Mouse (Mus musculus) embryo, embryonic 9.5 days (tissue): ENCODE data around the gene Rfx8.

Experiments
- DNase-seq: peaks from one replicate; pipeline ENCODE4 v3.0.0-alpha.2; 2017; ENCODE audit errors: extremely low spot score

Gene Rfx8

DNA sequence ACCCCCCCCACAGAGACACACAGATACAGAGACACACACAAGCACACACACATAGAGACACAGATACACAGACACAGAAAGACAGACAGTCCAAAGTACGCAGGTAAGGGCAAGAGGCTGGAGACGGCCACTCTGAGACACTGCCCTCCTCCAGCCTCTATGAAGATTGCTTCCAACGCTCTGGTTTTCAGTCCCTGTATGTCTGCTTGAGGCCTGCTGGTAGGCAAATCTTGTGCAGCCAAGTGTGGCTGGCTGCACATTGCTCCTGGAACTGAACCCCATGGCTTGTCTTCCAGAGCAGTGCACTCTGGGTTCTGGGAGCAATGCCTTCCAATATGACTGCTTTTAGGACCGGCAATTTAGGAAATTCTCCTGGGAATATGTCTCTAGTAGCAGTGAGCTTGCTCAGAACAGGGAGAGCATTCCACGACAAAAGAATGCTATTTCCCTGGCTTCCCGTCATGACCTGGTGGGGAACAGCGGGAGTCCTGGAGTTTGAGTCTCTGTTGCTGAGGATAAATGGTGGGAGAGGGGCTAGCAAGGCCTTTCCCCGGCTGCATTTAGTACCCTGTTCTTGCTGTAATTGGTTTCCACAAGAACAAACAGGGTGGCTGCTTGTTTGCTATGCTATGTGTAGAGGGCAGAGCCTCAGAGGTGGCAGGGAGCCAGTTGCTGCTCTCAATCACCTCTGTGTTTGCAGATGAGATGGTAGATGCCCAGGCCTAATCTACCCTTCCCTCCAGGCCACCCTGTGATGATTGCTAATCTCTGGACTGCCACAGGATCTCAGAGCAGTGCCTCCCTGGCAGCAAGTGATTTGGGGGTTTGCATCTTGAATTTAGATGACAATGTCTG lies 74.7 kb downstream of the Rfx8 start:
- DNase-seq: no peak

DNA sequence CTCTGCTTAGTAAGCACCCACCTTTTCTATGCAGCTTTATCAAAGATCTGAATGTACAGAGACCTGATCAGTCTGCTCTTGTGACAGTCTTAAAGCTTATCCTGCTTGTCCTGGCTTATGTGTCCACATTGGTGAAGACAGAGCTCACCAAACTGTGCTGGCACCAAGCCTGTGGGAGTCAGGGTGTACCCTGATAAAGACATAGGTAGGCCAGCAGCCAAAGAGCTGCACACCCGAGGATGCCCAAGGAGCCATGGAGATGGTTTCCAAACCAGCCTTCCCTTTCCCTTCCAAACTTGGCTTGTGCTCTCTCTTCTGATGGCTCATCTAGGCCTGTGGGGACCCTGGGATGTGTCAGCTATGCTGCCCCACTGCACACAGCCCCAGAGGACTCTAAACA lies 76.5 kb downstream of the Rfx8 start:
- DNase-seq: no peak

DNA sequence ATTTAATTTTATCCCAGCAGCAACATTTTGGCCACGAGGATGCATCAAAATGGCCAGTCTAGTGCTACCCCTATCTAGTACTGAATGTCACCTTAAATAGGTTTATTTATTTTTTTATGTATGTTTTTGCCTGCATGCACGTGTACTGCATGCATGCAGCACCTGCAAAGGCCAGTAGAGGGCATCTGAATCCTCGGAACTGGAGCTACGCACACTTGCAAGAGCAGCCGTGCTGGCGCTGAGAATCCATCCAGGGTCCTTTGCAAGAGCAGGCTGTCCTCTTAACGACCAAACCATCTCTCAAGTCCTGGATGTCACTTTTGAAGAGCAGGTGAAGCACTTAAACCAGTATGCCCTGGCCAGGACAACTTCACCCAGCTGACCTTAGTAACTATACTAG lies 79.1 kb downstream of the Rfx8 start:
- no peak for DNase-seq

DNA sequence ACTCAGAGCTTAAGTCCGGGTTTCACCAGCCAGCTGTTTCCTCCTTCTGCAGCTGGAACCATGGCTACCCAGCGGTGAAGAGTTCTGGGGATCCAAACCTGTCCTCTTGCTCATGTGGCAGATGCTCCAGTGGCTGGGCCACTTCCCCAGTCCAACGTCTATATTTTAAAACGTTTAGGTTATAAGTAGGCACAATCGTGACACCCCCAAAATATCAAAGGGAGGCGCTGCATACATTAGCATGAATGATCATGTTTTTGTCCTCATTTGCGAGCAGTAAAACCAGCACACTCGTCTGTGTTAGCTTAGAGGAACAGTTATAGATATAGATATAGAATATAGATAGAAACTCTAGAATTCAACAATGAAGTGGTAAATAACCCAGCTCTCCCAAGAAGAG lies 83.7 kb downstream of the Rfx8 start:
- no peak for DNase-seq

DNA sequence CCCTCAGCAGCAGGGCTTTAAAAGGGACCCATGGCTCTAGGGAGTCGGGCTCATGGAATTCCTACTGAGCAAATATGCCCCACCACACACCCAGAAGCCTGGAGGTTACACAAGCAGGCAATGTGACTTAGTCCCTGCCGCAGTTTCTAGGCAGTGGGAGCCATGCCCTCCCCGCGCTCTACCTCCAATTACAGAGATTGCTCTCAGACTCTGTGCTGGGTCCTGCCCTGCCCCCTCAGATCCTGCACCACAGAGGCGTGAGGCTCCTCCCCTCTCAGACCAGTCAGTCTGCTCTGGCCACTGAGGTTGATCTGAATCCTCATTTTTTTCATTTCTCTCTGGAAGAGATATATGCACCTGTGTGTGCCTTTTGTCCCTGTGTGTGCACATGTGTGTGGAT lies 84.1 kb downstream of the Rfx8 start:
- DNase-seq: peak; percentile 36

DNA sequence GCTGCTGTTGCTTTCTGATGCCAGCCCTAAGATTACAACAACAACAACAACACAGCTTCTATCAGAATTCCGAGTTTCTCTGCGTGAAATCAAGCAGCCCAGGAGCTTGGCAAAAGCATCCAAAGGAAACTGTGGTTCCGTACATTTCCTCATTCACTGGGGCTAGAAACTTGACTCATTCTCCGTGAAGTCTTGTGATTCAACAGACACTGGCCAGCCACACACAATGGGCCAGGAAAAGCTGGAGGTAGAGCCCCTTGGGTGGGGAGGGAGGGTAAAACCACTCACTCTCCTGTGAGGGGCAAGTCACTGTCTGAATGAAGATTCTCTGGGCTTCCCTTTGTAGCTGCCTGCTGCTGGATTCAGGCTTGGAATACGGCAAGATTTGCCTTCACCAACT lies 84.6 kb downstream of the Rfx8 start:
- DNase-seq: no peak

DNA sequence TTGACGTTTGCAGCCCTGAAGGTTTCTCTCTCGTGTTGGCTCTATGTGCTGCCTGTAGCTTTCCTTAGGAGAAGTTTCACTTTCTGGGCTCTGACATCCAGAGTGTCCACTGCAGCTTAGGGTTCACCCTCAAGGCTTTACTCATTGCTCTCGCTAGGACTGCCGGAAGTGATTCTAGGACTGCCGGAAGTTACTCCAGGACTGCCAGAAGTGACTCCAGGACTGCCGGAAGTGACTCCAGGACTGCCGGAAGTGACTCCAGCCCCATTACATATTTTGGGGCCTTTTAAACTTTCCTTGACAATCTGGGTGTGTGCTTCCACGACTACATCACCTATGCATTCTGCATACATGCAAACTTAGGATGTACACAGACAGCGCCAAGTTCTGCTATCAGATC lies 92.2 kb downstream of the Rfx8 start:
- no peak for DNase-seq

DNA sequence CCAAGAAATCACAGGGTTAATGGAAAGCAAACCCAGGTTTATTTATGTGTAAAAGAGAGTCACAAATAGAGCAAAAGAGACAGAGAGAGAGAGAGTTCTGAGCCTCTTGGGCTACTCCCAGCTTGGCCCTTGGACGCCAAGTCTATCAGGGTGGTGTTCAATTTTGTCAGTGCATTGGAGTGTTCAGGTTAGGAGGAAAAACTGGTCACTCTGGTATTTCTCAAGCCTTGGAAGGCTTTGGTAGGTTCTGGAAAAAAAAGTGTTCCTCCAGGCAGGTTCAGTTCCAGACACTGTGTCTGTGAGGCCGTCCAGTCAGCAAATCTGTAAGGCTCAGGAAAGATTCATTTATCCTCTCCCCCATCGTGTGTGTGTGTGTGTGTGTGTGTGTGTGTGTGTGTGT lies 95.3 kb downstream of the Rfx8 start:
- no peak for DNase-seq

DNA sequence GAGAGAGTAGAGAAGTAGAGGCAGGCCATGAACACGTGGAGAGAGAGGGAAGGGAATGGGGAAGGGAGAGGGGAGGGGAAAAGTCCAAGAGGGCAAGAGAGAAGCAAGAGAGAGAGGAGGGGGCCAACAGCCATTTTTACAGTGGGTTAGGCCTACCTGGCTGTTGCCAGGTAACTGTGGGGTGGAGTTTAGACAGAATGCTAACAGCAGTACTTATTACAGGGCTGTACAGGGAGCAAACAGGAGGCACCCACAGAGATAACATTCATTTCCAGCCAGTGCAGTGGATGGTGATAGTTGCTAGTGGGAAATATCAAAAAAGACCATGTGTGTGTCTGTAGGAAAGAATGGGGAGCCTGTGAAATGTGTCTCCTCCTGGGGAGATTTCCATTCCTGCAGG lies 97.1 kb downstream of the Rfx8 start:
- no peak for DNase-seq

DNA sequence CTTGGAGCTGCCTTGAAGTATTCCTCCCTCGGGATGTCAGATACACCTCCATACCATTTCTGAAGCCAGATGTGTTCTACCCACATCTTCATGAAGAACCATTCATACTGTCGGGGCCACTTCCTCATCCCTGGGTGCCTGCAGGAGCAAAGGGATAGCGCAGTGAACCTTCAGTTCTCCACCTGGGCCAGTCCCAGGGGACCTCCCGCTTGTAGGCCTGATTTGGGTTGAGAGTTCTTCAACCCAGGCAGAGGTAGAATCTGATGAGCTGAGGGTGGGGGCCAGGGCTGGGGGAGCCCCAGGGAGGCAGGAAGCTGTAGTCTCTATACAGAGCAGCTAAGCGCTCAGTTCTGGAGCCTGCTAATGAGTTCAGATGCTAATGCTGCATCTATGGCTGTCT lies 97.7 kb downstream of the Rfx8 start:
- DNase-seq: no peak

DNA sequence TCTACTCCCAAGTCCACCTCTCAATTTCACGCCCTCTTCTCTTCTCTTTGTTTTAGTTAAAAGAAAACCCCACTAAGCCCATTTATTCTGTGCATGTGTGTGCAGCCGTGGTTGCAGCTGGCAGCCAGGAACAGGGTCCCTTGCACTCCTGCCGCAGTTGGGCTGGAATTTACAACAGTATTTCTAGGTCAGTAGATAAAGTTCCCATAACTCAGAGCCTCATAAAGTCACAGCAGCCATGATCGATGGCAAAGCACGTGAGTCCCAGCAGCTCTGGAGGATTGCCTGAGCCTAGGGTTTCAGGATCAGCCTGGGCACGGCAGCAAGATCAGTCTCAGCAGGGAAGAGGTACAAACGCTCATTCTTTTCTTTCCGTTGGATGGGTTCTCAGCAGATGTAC lies 102.3 kb downstream of the Rfx8 start:
- DNase-seq: no peak

DNA sequence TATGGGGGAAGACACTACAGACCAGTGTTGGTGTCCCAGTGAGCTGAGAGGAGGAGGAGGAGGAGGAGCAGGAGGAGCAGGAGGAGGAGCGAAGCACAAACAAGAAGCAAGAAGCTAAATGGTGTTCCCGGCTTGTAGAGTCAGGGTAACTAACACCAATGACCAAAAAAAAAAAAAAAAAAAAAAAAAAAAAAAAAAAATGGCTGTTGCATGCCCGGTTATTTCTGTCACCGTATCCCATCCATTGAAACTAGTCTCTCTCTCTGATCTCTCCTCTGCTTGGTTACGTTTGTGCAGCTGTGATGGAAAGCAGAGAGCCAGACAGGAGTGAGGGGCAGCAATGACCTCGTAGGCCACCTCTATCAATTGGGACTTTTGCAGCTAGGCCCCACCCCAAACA lies 105.3 kb downstream of the Rfx8 start:
- no peak for DNase-seq
